Mouse (Mus musculus) small intestine, adult 2 months (tissue): ENCODE measurements around the gene Ndufa4l2. TPM values are rescaled to one million over a fixed set of nuclear protein-coding genes. Genes with fewer than 3 reads are reported as not detected.

Experiments used
- H3K27ac ChIP-seq: fragments of 200-500 bp; 2 replicates; pipeline ENCODE4 v1.5.1; 2012; ENCODE audit warnings: low read depth, low read length, control low read depth, inconsistent platforms; ENCODE audit not compliant: insufficient read depth
- H3K27me3 ChIP-seq: fragments of 200-500 bp; 2 replicates; pipeline ENCODE4 v1.6.1; 2012; ENCODE audit warnings: mild to moderate bottlenecking, moderate library complexity, low read length, inconsistent platforms; ENCODE audit not compliant: control insufficient read depth, insufficient read depth
- H3K36me3 ChIP-seq: fragments of 200-500 bp; 2 replicates; pipeline ENCODE4 v1.6.1; 2012; ENCODE audit warnings: mild to moderate bottlenecking, low read length, control low read depth, inconsistent platforms; ENCODE audit not compliant: control insufficient read depth, insufficient read depth
- H3K4me1 ChIP-seq: fragments of 200-500 bp; 2 replicates; pipeline ENCODE4 v1.6.1; 2012; ENCODE audit warnings: low read length, inconsistent platforms, mixed read lengths; ENCODE audit not compliant: control insufficient read depth, insufficient read depth, insufficient read length
- H3K4me3 ChIP-seq: fragments of 200-500 bp; 2 replicates; pipeline ENCODE4 v1.5.1; 2012; ENCODE audit warnings: low read depth, mild to moderate bottlenecking, control low read depth, inconsistent platforms, low read length, moderate library complexity
- CTCF ChIP-seq: fragments of 200-500 bp; IDR thresholded peaks from 2 replicates; pipeline ENCODE4 v1.5.1; 2012; ENCODE audit warnings: low read depth, mild to moderate bottlenecking, control low read depth, inconsistent platforms, low read length, moderate library complexity, mixed read lengths; ENCODE audit not compliant: insufficient replicate concordance, insufficient read length; ENCODE audit errors: extremely low read depth
- POLR2A ChIP-seq: fragments of 200-500 bp; IDR thresholded peaks from 2 replicates; pipeline ENCODE4 v1.6.1; 2012; ENCODE audit warnings: low read depth, mild to moderate bottlenecking, control low read depth, inconsistent platforms, low read length, moderate library complexity
- WGBS: fragments of 180-500 bp; shearing (Covaris S2); methylation state at CpG from one replicate; pipeline ENCODE4 v1.1.7; 2018; 5-methylcytosine and 5-hydroxymethylcytosine counted together
- polyA plus RNA-seq: library from polyadenylated mRNA; depleted of rRNA; stranded (reverse); fragments of >200 nt; gene quantifications from 2 replicates; pipeline ENCODE4 v1.2.3, GENCODE M21; 2012

Gene Ndufa4l2
- polyA plus RNA-seq, 1 experiment: 5.6 TPM

- TF ChIP-seq POLR2A (no peak), CTCF (no peak)
- Histone ChIP-seq H3K4me1 (peaks cover 7% of the 10 kb centered on the region), H3K36me3 (peaks cover 10% of the 10 kb centered on the region), H3K4me3 (peak overlapping the region; percentile 79), H3K27me3 (peaks cover 26% of the 10 kb centered on the region), H3K27ac (no peak overlapping the region)
- WGBS: 2% methylated on average over 12 of the region's 12 CpGs
Observed at GRCm38 (mm10) chr10:127521611-127522080, 6.9 kb downstream of the Ndufa4l2 start.

GRCm38 (mm10) chr10:127522088-127522581 is 7.4 kb downstream of the Ndufa4l2 start, which contains the start of gene Shmt2:
TSS of gene Shmt2 (minus strand) at chr10:127522444.
- WGBS: under 1% methylated on average over 21 of the region's 21 CpGs
- Histone ChIP-seq H3K4me1 (peaks cover 6% of the 10 kb centered on the region), H3K4me3 (peak within 1 kb of the TSS; percentile 79), H3K27ac (0 out of 2 replicates have a peak within 1 kb of the TSS, but pooled peaks have one; percentile 3), H3K36me3 (peaks cover 10% of the 10 kb centered on the region), H3K27me3 (peaks cover 31% of the 10 kb centered on the region)
- TF ChIP-seq CTCF (0 out of 2 replicates have a peak, but pooled peaks have one; percentile 11), POLR2A (peak; percentile 35; the same call in 1 of the 2 replicates)

GRCm38 (mm10) chr10:127524646-127525255 is 10.0 kb downstream of the Ndufa4l2 start:
- no peak for TF ChIP-seq POLR2A
- TF ChIP-seq CTCF: no peak
- WGBS: 26% methylated on average over 23 of the region's 23 CpGs

GRCm38 (mm10) chr10:127526048-127526447 is 11.3 kb downstream of the Ndufa4l2 start:
- H3K4me3 ChIP-seq: peak overlapping the region; percentile 38; the same call in 1 of the 2 replicates
- TF ChIP-seq CTCF: no peak
- no peak for TF ChIP-seq POLR2A
- no peak overlapping the region for H3K27ac ChIP-seq
- WGBS: 1% methylated on average over 26 of the region's 26 CpGs
- no peaks in the 10 kb centered on the region for H3K36me3 ChIP-seq
- H3K27me3 ChIP-seq: peaks cover 68% of the 10 kb centered on the region
- peaks cover 6% of the 10 kb centered on the region for H3K4me1 ChIP-seq

More at GRCm38 (mm10) chr10:127524646-127525255, 10.0 kb downstream of the Ndufa4l2 start:
- peaks cover 6% of the 10 kb centered on the region for H3K4me1 ChIP-seq
- no peak overlapping the region for H3K27ac ChIP-seq
- no peaks in the 10 kb centered on the region; the same call in 1 of the 2 replicates for H3K36me3 ChIP-seq
- no peak overlapping the region for H3K4me3 ChIP-seq
- peaks cover 55% of the 10 kb centered on the region for H3K27me3 ChIP-seq

GRCm38 (mm10) chr10:127526681-127527080 is 11.9 kb downstream of the Ndufa4l2 start:
- under 1% methylated on average over 26 of the region's 26 CpGs for WGBS
- Histone ChIP-seq H3K27ac (no peak overlapping the region), H3K36me3 (no peaks in the 10 kb centered on the region), H3K4me1 (peaks cover 6% of the 10 kb centered on the region; the same call in 1 of the 2 replicates), H3K27me3 (peaks cover 74% of the 10 kb centered on the region), H3K4me3 (peak overlapping the region; percentile 38)
- no peak for TF ChIP-seq POLR2A
- TF ChIP-seq CTCF: no peak; the same call in 1 of the 2 replicates

- H3K4me1 ChIP-seq: peaks cover 6% of the 10 kb centered on the region; the same call in 1 of the 2 replicates
- no peak overlapping the region for H3K4me3 ChIP-seq
- H3K27ac ChIP-seq: no peak overlapping the region
- 15% methylated on average over 17 of the region's 17 CpGs for WGBS
- TF ChIP-seq CTCF: no peak
- no peak for TF ChIP-seq POLR2A
- H3K27me3 ChIP-seq: peaks cover 81% of the 10 kb centered on the region
- H3K36me3 ChIP-seq: no peaks in the 10 kb centered on the region
Observed at GRCm38 (mm10) chr10:127527481-127527880, 12.7 kb downstream of the Ndufa4l2 start.

- no peak for TF ChIP-seq CTCF
- TF ChIP-seq POLR2A: no peak
- H3K27me3 ChIP-seq: peaks cover 90% of the 10 kb centered on the region
- no peaks in the 10 kb centered on the region for H3K36me3 ChIP-seq
- no peak overlapping the region for H3K27ac ChIP-seq
- H3K4me3 ChIP-seq: no peak overlapping the region
- WGBS: 4% methylated on average over 23 of the region's 25 CpGs
- H3K4me1 ChIP-seq: peaks cover 18% of the 10 kb centered on the region
Observed at GRCm38 (mm10) chr10:127530945-127531344, 16.2 kb downstream of the Ndufa4l2 start.
